Mouse (Mus musculus) heart, adult 2 months (tissue): ENCODE results near the gene L3mbtl4.

Source experiments
- CTCF ChIP-seq: fragments of 200-600 bp; IDR thresholded peaks from 2 replicates; pipeline ENCODE4 v1.8.1; 2022; ENCODE audit warnings: antibody characterized with exemption, mild to moderate bottlenecking, moderate library complexity
- EP300 ChIP-seq: fragments of 200-500 bp; IDR thresholded peaks from 2 replicates; pipeline ENCODE4 v1.6.1; 2011; ENCODE audit warnings: low read depth, low read length, control low read depth; ENCODE audit not compliant: insufficient read depth
- POLR2A ChIP-seq: fragments of 200-500 bp; IDR thresholded peaks from 2 replicates; pipeline ENCODE4 v1.6.1; 2011; ENCODE audit warnings: mild to moderate bottlenecking, low read depth, low read length, control low read depth; ENCODE audit not compliant: insufficient read depth

- TF ChIP-seq CTCF (no peak), EP300 (no peak), POLR2A (no peak)
Measured at GRCm38 (mm10) chr17:68758936-68759335, 485.3 kb downstream of the L3mbtl4 start.
